Mouse (Mus musculus) heart, embryonic 16.5 days (tissue): ENCODE measurements around the gene Cdkal1. TPM values are rescaled to one million over a fixed set of nuclear protein-coding genes. Genes with fewer than 3 reads are reported as not detected.

Experiments
- ATAC-seq: fragments of 200-750 bp; cut with Nextera tagmentation; replicated peaks from 2 replicates; pipeline ENCODE4 v1.8.0; 2017; ENCODE audit warnings: moderate number of reproducible peaks; ENCODE audit not compliant: insufficient read depth, low FRiP score; ENCODE audit errors: extremely low read depth
- H3K27ac ChIP-seq: fragments of 300-500 bp; sonication (generic); 2 replicates; pipeline ENCODE4 v1.5.1; 2014; ENCODE audit warnings: mild to moderate bottlenecking, low read length, control low read depth, moderate library complexity
- H3K27me3 ChIP-seq: fragments of 300-500 bp; sonication (generic); 2 replicates; pipeline ENCODE4 v1.6.1; 2014; ENCODE audit warnings: low read length, mixed read lengths; ENCODE audit not compliant: control insufficient read depth, insufficient read depth
- H3K36me3 ChIP-seq: fragments of 300-500 bp; sonication (generic); 2 replicates; pipeline ENCODE4 v1.6.1; 2014; ENCODE audit not compliant: control insufficient read depth, insufficient read depth
- H3K4me1 ChIP-seq: fragments of 300-500 bp; sonication (generic); 2 replicates; pipeline ENCODE4 v1.6.1; 2014; ENCODE audit warnings: low read length, mixed read lengths; ENCODE audit not compliant: control insufficient read depth, insufficient read depth
- H3K4me2 ChIP-seq: fragments of 300-500 bp; sonication (generic); 2 replicates; pipeline ENCODE4 v1.6.1; 2014; ENCODE audit warnings: low read depth, mild to moderate bottlenecking, control low read depth, low read length
- H3K4me3 ChIP-seq: fragments of 300-500 bp; sonication (generic); 2 replicates; pipeline ENCODE4 v1.5.1; 2014; ENCODE audit warnings: mild to moderate bottlenecking, control low read depth, low read length
- H3K9ac ChIP-seq: fragments of 300-500 bp; sonication (generic); 2 replicates; pipeline ENCODE4 v1.6.1; 2014; ENCODE audit warnings: low read length, control low read depth
- H3K9me3 ChIP-seq: fragments of 300-500 bp; sonication (generic); replicated peaks from 2 replicates; pipeline ENCODE4 v1.6.1; 2016; ENCODE audit warnings: low read length; ENCODE audit not compliant: control insufficient read depth
- WGBS: fragments of 180-500 bp; shearing (Covaris S2); extraction: QIAGEN DNeasy Blood & Tissue Kit; methylation state at CpG from one replicate; pipeline ENCODE4 v1.1.7; 2014; 5-methylcytosine and 5-hydroxymethylcytosine counted together
- polyA plus RNA-seq: library from polyadenylated mRNA; unstranded; fragments of >200 nt; fragmentation: Nextera tagmentation; extraction: Ambion mirVana; gene quantifications from 2 replicates; pipeline ENCODE4 v1.2.1, GENCODE M21; 2015

Gene Cdkal1
- polyA plus RNA-seq, 1 experiment from 2014 or later: 27.2 TPM

GRCm38 (mm10) chr13:29368806-29369205 is 486.7 kb downstream of the Cdkal1 start:
- no peak overlapping the region for H3K9ac ChIP-seq
- ATAC-seq: no peak
- WGBS: 53% methylated on average over 6 of the region's 6 CpGs

GRCm38 (mm10) chr13:29364901-29365625 is 490.4 kb downstream of the Cdkal1 start:
- Histone ChIP-seq H3K27ac (no peak overlapping the region), H3K27me3 (no peaks in the 10 kb centered on the region), H3K9me3 (no peaks in the 10 kb centered on the region), H3K9ac (peak overlapping the region; percentile 11; the same call in 1 of the 2 replicates), H3K4me1 (peaks cover 9% of the 10 kb centered on the region), H3K36me3 (no peaks in the 10 kb centered on the region), H3K4me3 (no peak overlapping the region), H3K4me2 (no peak overlapping the region)
- no peak for ATAC-seq
- 72% methylated on average over 13 of the region's 13 CpGs for WGBS

More at GRCm38 (mm10) chr13:29368806-29369205, 486.7 kb downstream of the Cdkal1 start:
- H3K4me3 ChIP-seq: no peak overlapping the region
- H3K9me3 ChIP-seq: no peaks in the 10 kb centered on the region
- H3K27ac ChIP-seq: no peak overlapping the region
- H3K4me1 ChIP-seq: peaks cover 23% of the 10 kb centered on the region
- no peaks in the 10 kb centered on the region for H3K36me3 ChIP-seq
- H3K27me3 ChIP-seq: no peaks in the 10 kb centered on the region
- no peak overlapping the region for H3K4me2 ChIP-seq

- Histone ChIP-seq H3K36me3 (no peaks in the 10 kb centered on the region), H3K9ac (no peak overlapping the region), H3K4me1 (peaks cover 9% of the 10 kb centered on the region), H3K27me3 (no peaks in the 10 kb centered on the region), H3K4me2 (no peak overlapping the region), H3K9me3 (no peaks in the 10 kb centered on the region), H3K27ac (no peak overlapping the region), H3K4me3 (no peak overlapping the region)
- 45% methylated on average over 6 of the region's 6 CpGs for WGBS
- no peak for ATAC-seq
Measured at GRCm38 (mm10) chr13:29364009-29364408, 491.5 kb downstream of the Cdkal1 start.

- H3K9me3 ChIP-seq: no peaks in the 10 kb centered on the region
- ATAC-seq: no peak
- no peak overlapping the region for H3K27ac ChIP-seq
- WGBS: 51% methylated on average over 4 of the region's 4 CpGs
- peaks cover 9% of the 10 kb centered on the region for H3K4me1 ChIP-seq
- no peaks in the 10 kb centered on the region for H3K36me3 ChIP-seq
- no peak overlapping the region for H3K9ac ChIP-seq
- no peak overlapping the region for H3K4me2 ChIP-seq
- H3K4me3 ChIP-seq: no peak overlapping the region
- no peaks in the 10 kb centered on the region for H3K27me3 ChIP-seq
Measured at GRCm38 (mm10) chr13:29361842-29362241, 493.6 kb downstream of the Cdkal1 start.

GRCm38 (mm10) chr13:29360899-29361298 is 494.6 kb downstream of the Cdkal1 start:
- H3K36me3 ChIP-seq: no peaks in the 10 kb centered on the region
- 71% methylated on average over 10 of the region's 10 CpGs for WGBS
- no peak overlapping the region for H3K4me3 ChIP-seq
- no peak overlapping the region for H3K4me2 ChIP-seq
- no peaks in the 10 kb centered on the region for H3K9me3 ChIP-seq
- H3K27me3 ChIP-seq: no peaks in the 10 kb centered on the region
- no peak overlapping the region for H3K27ac ChIP-seq
- no peak for ATAC-seq
- no peak overlapping the region for H3K9ac ChIP-seq
- peaks cover 17% of the 10 kb centered on the region for H3K4me1 ChIP-seq

GRCm38 (mm10) chr13:29359341-29359740 is 496.1 kb downstream of the Cdkal1 start:
- Histone ChIP-seq H3K9ac (no peak overlapping the region), H3K4me3 (no peak overlapping the region), H3K27me3 (no peaks in the 10 kb centered on the region), H3K4me1 (peaks cover 18% of the 10 kb centered on the region), H3K9me3 (no peaks in the 10 kb centered on the region), H3K36me3 (no peaks in the 10 kb centered on the region), H3K4me2 (no peak overlapping the region), H3K27ac (no peak overlapping the region)
- 72% methylated on average over 1 of the region's 1 CpGs for WGBS
- no peak for ATAC-seq

- Histone ChIP-seq H3K4me2 (no peak overlapping the region), H3K9me3 (no peaks in the 10 kb centered on the region), H3K4me1 (peaks cover 18% of the 10 kb centered on the region), H3K9ac (no peak overlapping the region), H3K36me3 (no peaks in the 10 kb centered on the region), H3K27ac (no peak overlapping the region), H3K4me3 (no peak overlapping the region), H3K27me3 (no peaks in the 10 kb centered on the region)
- 90% methylated on average over 5 of the region's 5 CpGs for WGBS
- no peak for ATAC-seq
Measured at GRCm38 (mm10) chr13:29357483-29357882, 498.0 kb downstream of the Cdkal1 start.

- Histone ChIP-seq H3K27me3 (no peaks in the 10 kb centered on the region), H3K36me3 (no peaks in the 10 kb centered on the region), H3K9me3 (no peaks in the 10 kb centered on the region), H3K4me1 (peaks cover 20% of the 10 kb centered on the region), H3K4me3 (no peak overlapping the region), H3K9ac (peak overlapping the region; percentile 60), H3K27ac (peak overlapping the region; percentile 21; the same call in 1 of the 2 replicates), H3K4me2 (peak overlapping the region; percentile 37)
- WGBS: 40% methylated on average over 10 of the region's 10 CpGs
- 0 out of 2 replicates have a peak, but pooled peaks have one; percentile 31 for ATAC-seq
Measured at GRCm38 (mm10) chr13:29356158-29356485, 499.4 kb downstream of the Cdkal1 start.

- Histone ChIP-seq H3K9ac (peak overlapping the region; percentile 60), H3K4me2 (peak overlapping the region; percentile 37), H3K4me1 (peaks cover 20% of the 10 kb centered on the region), H3K9me3 (no peaks in the 10 kb centered on the region), H3K27me3 (no peaks in the 10 kb centered on the region), H3K27ac (peak overlapping the region; percentile 21; the same call in 1 of the 2 replicates), H3K4me3 (no peak overlapping the region), H3K36me3 (no peaks in the 10 kb centered on the region)
- 57% methylated on average over 3 of the region's 3 CpGs for WGBS
- no peak for ATAC-seq
Measured at GRCm38 (mm10) chr13:29355484-29356157, 499.9 kb downstream of the Cdkal1 start.
